Mouse (Mus musculus): ENCODE results near the gene Zbtb7b. TPM values are rescaled to one million over a fixed set of nuclear protein-coding genes. Genes with fewer than 3 reads are reported as not detected.

The Zbtb7b gene
- polyA plus RNA-seq, 2 experiments from 2014 or later: 13.2 to 16.5 TPM

GRCm38 (mm10) chr3:89332476-89332875, 62.1 kb downstream of the Zbtb7b start:
- no peak for ATAC-seq

GRCm38 (mm10) chr3:89332013-89332412, 62.6 kb downstream of the Zbtb7b start:
- no peak for ATAC-seq

DNA sequence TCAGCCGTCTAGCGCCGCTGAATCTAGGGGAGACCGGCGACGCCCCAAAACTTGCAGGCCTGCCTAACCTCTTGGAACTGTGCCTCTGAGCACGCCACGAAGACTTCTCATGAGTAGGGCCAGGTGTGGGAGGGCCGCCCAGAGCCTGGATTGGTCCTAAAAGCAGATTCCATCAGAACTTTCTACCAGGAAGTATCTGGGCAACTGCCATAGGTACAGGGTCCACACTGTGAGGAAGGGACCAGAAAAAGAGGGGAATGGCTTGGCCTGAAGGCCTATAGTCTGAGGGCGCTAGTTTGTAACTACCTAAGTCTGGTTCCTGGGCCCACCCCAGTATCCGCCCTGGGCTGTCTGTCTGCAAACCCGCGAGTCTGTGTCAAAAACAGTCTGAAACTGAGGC, 63.0 kb downstream of the Zbtb7b start:
- no peak for ATAC-seq

DNA sequence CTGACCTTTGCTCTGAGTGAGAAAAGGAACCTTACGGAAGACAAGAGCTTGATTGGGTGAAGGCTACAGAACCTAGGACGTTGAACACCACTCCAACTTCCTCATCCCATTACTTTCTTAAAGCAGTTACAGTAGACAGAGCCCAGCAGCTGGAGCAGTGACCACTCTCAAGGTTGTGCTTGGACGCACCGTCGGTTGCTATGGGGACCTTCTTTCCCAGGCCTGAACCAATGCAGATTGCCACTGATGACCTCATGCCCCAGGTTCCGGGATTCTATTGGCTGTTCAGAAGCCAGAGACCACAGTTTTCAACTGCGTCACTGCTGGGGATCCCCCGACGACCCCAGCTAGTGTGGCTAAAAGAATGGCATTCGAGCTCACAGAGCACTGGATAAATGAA, 63.6 kb downstream of the Zbtb7b start:
- no peak for ATAC-seq

- no peak for ATAC-seq
Measured at GRCm38 (mm10) chr3:89330346-89330745, 64.2 kb downstream of the Zbtb7b start.

- no peak for ATAC-seq
Measured at GRCm38 (mm10) chr3:89328623-89329022, 66.0 kb downstream of the Zbtb7b start.

Other genes with a start within 250 kb of the Zbtb7b start
- gene Hcn3, start 234.6 kb downstream of the Zbtb7b start, polyA plus RNA-seq (2017; shearing (Covaris generic)): under 1 TPM; 0.50 to 0.69 TPM
- 10 to 100 TPM; 12.4 to 18.5 TPM for gene Clk2, start 230.0 kb downstream of the Zbtb7b start, polyA plus RNA-seq (2017; shearing (Covaris generic))
- 100 to 1,000 TPM; 160 to 182 TPM for gene Scamp3, start 217.3 kb downstream of the Zbtb7b start, polyA plus RNA-seq (2017; shearing (Covaris generic))
- gene Fam189b, start 211.6 kb downstream of the Zbtb7b start, polyA plus RNA-seq (2017; shearing (Covaris generic)): 100 to 1,000 TPM; 158 to 168 TPM
- 10 to 100 TPM; 72.1 to 75.6 TPM for gene Gba, start 191.8 kb downstream of the Zbtb7b start, polyA plus RNA-seq (2017; shearing (Covaris generic))
- gene Thbs3, start 179.6 kb downstream of the Zbtb7b start, polyA plus RNA-seq (2017; shearing (Covaris generic)): 1 to 10 TPM in 1 of 2 experiments, under 1 TPM in 1; 0.22 to 2.4 TPM
- 100 to 1,000 TPM in 1 of 2 experiments, 10 to 100 TPM in 1; 90.7 to 112 TPM for gene Mtx1, start 167.7 kb downstream of the Zbtb7b start, polyA plus RNA-seq (2017; shearing (Covaris generic))
- under 1 TPM; 0.88 to 0.97 TPM for gene Muc1, start 165.7 kb downstream of the Zbtb7b start, polyA plus RNA-seq (2017; shearing (Covaris generic))
- 100 to 1,000 TPM; 275 to 319 TPM for gene Krtcap2, start 148.8 kb downstream of the Zbtb7b start, polyA plus RNA-seq (2017; shearing (Covaris generic))
- gene Trim46, start 148.5 kb downstream of the Zbtb7b start, polyA plus RNA-seq (2017; shearing (Covaris generic)): 1 to 10 TPM; 2.1 to 3.4 TPM
- gene Dpm3, start 135.4 kb downstream of the Zbtb7b start, polyA plus RNA-seq (2017; shearing (Covaris generic)): 100 to 1,000 TPM; 124 to 160 TPM
- 100 to 1,000 TPM; 195 to 254 TPM for gene Slc50a1, start 124.2 kb downstream of the Zbtb7b start, polyA plus RNA-seq (2017; shearing (Covaris generic))
- gene Efna1, start 113.6 kb downstream of the Zbtb7b start, polyA plus RNA-seq (2017; shearing (Covaris generic)): not detected
- not detected for gene Efna3, start 71.8 kb downstream of the Zbtb7b start, polyA plus RNA-seq (2017; shearing (Covaris generic))
- gene Efna4, start 56.7 kb downstream of the Zbtb7b start, polyA plus RNA-seq (2017; shearing (Covaris generic)): under 1 TPM; 0.28 to 0.50 TPM
- gene Adam15, start 44.8 kb downstream of the Zbtb7b start, polyA plus RNA-seq (2017; shearing (Covaris generic)): 10 to 100 TPM in 1 of 2 experiments, 1 to 10 TPM in 1; 7.7 to 12.7 TPM
- under 1 TPM in 1 of 2 experiments, not detected in 1; 0.15 TPM for gene Dcst2, start 32.8 kb downstream of the Zbtb7b start, polyA plus RNA-seq (2017; shearing (Covaris generic))
- gene Dcst1, start 29.5 kb downstream of the Zbtb7b start, polyA plus RNA-seq (2017; shearing (Covaris generic)): under 1 TPM; 0.54 to 0.79 TPM
- 1 to 10 TPM in 1 of 2 experiments, not detected in 1; 2.4 TPM for gene Lenep, start 8.0 kb upstream of the Zbtb7b start, polyA plus RNA-seq (2017; shearing (Covaris generic))
- gene Flad1, start 17.1 kb upstream of the Zbtb7b start, polyA plus RNA-seq (2017; shearing (Covaris generic)): 10 to 100 TPM; 37.7 to 45.7 TPM
- 10 to 100 TPM; 70.8 to 92.3 TPM for gene Cks1b, start 23.6 kb upstream of the Zbtb7b start, polyA plus RNA-seq (2017; shearing (Covaris generic))
- gene Shc1, start 23.7 kb upstream of the Zbtb7b start, polyA plus RNA-seq (2017; shearing (Covaris generic)): 10 to 100 TPM; 29.6 to 43.2 TPM
- gene Pygo2, start 35.4 kb upstream of the Zbtb7b start, polyA plus RNA-seq (2017; shearing (Covaris generic)): 1 to 10 TPM; 8.6 to 9.6 TPM
- 10 to 100 TPM; 35.6 to 47.3 TPM for gene Pbxip1, start 41.9 kb upstream of the Zbtb7b start, polyA plus RNA-seq (2017; shearing (Covaris generic))
- 10 to 100 TPM; 31.4 to 41.9 TPM for gene Pmvk, start 59.8 kb upstream of the Zbtb7b start, polyA plus RNA-seq (2017; shearing (Covaris generic))
- gene Kcnn3, start 125.4 kb upstream of the Zbtb7b start, polyA plus RNA-seq (2017; shearing (Covaris generic)): not detected